Mouse (Mus musculus): ENCODE results near the gene Zfp148.

DNA sequence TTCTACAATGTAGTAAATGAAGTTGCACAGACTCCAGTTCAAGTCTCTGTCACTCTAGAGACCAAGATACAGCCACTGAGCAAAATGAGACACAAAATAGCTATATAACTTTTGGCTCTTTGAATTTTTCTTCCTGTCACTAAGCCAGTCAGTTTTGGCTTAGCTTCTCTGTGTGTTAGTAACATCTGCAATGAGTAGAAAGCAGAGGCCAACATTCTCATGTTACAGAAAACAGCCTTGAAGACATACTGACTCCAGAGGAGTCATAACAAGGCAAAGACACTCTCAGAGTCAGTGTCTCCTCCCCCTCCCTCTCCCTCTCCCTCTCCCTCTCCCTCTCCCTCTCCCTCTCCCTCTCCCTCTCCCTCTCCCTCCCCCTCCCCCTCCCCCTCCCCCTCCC is 89.3 kb downstream of the Zfp148 start:
- TF ChIP-seq POLR2A (IDR thresholded peaks at IDR 0.05; ENCODE audit: borderline replicate concordance, control insufficient read depth, low read depth, low read length) (no peak), CTCF (IDR thresholded peaks at IDR 0.05; ENCODE audit: control insufficient read depth, insufficient read depth, low read length) (no peak)
